ENCODE assay signal across 8 mouse cellular contexts in genomic region chr14:25496116-25496515, GRCm38 (mm10). TPM values are rescaled to one million over a fixed set of nuclear protein-coding genes. Genes with fewer than 3 reads are reported as not detected.
DNase-seq lines count a peak whose midpoint lies in the region; ATAC-seq lines count a peak whose summit lies in the region.

No protein-coding gene starts in this region.

- ATAC-seq in megakaryocyte, adult 5-6 weeks (ENCODE audit: poor library complexity, severe bottlenecking), result no peak
- no peak for ATAC-seq in hindbrain, embryonic 11.5 days (ENCODE audit: low FRiP score)
- ATAC-seq in activated CD4-positive, CD25-positive, alpha-beta regulatory T cell, adult 4 months, result no peak

- H3K4me2 ChIP-seq in hindbrain, embryonic 11.5 days (replicated peaks; ENCODE audit: low read depth, low read length), result no peak overlapping the region

- H3K9ac ChIP-seq in hindbrain, embryonic 11.5 days (ENCODE audit: low read depth, low read length), result no peak overlapping the region

- H3K27ac ChIP-seq in hindbrain, embryonic 11.5 days (ENCODE audit: low read depth, low read length), result peak overlapping the region; percentile 36; the same call in 1 of the 2 replicates

- peaks cover 67% of the 10 kb centered on the region for H3K36me3 ChIP-seq in megakaryocyte, embryonic 14.5 days (replicated peaks; ENCODE audit: low read length)
- H3K36me3 ChIP-seq in hindbrain, embryonic 11.5 days (ENCODE audit: control insufficient read depth, insufficient read depth, low read length), result no peaks in the 10 kb centered on the region

- H3K4me3 ChIP-seq in megakaryocyte, embryonic 14.5 days (replicated peaks), result peak overlapping the region; percentile 15
- no peak overlapping the region for H3K4me3 ChIP-seq in hindbrain, embryonic 11.5 days (ENCODE audit: low read depth, low read length)

- peak; percentile 61 for DNase-seq in gastrocnemius, postnatal 25 days
- no peak for DNase-seq in gastrocnemius, postnatal 14 days
- no peak for DNase-seq in hindbrain, embryonic 11.5 days (ENCODE audit: low spot score)
- DNase-seq in lung, postnatal 36 days, result peak; percentile 80
- DNase-seq in urinary bladder, postnatal 10 days (ENCODE audit: low spot score), result no peak

- no peaks in the 10 kb centered on the region for H3K27me3 ChIP-seq in megakaryocyte, embryonic 14.5 days (replicated peaks)
- no peaks in the 10 kb centered on the region for H3K27me3 ChIP-seq in hindbrain, embryonic 11.5 days (ENCODE audit: control insufficient read depth, insufficient read depth, low read length)

- H3K9me3 ChIP-seq in megakaryocyte, embryonic 14.5 days, result no peaks in the 10 kb centered on the region
- H3K9me3 ChIP-seq in hindbrain, embryonic 11.5 days (ENCODE audit: control insufficient read depth, low read length), result no peaks in the 10 kb centered on the region

- 60% methylated on average over 2 of the region's 2 CpGs for WGBS in hindbrain, embryonic 11.5 days

- intact Hi-C loops in gastrocnemius, postnatal 14 days (cut with DNase I; ENCODE audit: low total_unique reads), result no loop called here

- H3K4me1 ChIP-seq in megakaryocyte, embryonic 14.5 days, result peaks cover 95% of the 10 kb centered on the region
- peaks cover 35% of the 10 kb centered on the region for H3K4me1 ChIP-seq in hindbrain, embryonic 11.5 days (replicated peaks; ENCODE audit: control insufficient read depth, insufficient read depth, low read length)

RNA-seq across cellular contexts. Expression of gene Zmiz1, which starts 37.1 kb away (rescaled TPM):
- total RNA-seq in gastrocnemius, postnatal 25 days (2021), result 10 to 100 TPM; 26.4 to 29.8 TPM
- 10 to 100 TPM; 30.3 to 36.0 TPM for total RNA-seq in gastrocnemius, postnatal 14 days (2021)
- 18.1 and 54.1 TPM in 2 replicates for polyA plus RNA-seq in megakaryocyte, embryonic 14.5 days (2012; ENCODE audit: insufficient read depth, low replicate concordance)
- total RNA-seq in megakaryocyte, adult 5-6 weeks (2015), result 88.9 and 90.1 TPM in 2 replicates
- 11.4 and 15.6 TPM in 2 replicates for total RNA-seq in megakaryocyte, adult 5-6 weeks (2017)
- polyA plus RNA-seq in hindbrain, embryonic 11.5 days (2014; fragmentation: Nextera tagmentation; extraction: Ambion mirVana), result 47.5 and 57.0 TPM in 2 replicates
- polyA plus RNA-seq in activated CD4-positive, CD25-positive, alpha-beta regulatory T cell, adult 4 months (2017; shearing (Covaris generic)), result 10 to 100 TPM; 23.8 to 27.9 TPM

Comparison
In these comparisons a context has a peak if more than half of its experiments do, and no peak if none do; other contexts are left out.
1. DNase-seq: peak in gastrocnemius, postnatal 25 days (single experiment) and lung, postnatal 36 days (single experiment); none in gastrocnemius, postnatal 14 days (single experiment), hindbrain, embryonic 11.5 days (single experiment) and urinary bladder, postnatal 10 days (single experiment).